Mouse (Mus musculus): Measurements from ENCODE around the gene Bcas3. TPM values are rescaled to one million over a fixed set of nuclear protein-coding genes. Genes with fewer than 3 reads are reported as not detected.

The Bcas3 gene
- polyA plus RNA-seq (2012; rRNA removed): 13.9 and 16.3 TPM in 2 replicates

DNA sequence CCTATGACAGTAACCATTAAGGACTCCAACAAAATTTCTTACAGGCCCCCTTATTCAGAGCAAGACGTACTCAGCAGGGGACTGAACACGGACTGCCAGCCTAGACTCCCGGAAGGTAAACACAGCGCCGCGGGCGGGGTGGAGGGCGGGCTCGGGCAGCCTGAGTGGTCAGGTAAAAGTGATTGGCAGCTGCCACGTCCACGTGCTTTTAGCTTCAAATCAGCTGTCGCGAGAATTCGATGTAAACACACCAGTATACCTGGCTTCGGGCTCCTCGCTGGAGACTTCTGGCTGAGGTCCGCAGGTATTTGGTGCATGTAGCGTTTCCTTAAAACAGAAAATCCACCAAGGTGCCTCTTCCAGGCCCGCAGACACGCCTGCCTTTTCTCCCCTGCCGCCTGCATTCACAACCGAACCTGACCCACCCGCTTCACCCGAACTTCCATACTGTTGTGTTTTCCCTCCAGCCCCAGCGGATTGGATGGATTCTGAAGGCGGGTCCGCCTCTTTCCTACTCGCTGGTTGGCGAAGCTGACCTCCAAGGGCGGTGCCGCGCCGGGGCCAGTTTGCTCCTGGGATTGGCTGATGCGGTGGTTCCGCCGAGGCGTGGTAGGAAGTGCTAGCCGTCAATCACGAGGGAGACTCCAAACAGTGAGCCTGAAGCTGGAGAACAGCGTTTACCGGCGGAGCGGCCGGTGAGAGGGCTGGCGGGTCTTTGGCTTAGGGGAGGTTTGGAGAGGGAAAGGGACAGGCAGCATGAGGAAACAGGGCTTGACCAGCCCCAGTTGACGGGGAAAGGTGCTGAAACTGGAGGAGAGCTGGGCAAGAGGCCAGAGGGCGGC lies at the start of gene Bcas3:
TSS of gene Bcas3 (plus strand) at position 629 of the 842 bp plus-strand sequence.

DNA sequence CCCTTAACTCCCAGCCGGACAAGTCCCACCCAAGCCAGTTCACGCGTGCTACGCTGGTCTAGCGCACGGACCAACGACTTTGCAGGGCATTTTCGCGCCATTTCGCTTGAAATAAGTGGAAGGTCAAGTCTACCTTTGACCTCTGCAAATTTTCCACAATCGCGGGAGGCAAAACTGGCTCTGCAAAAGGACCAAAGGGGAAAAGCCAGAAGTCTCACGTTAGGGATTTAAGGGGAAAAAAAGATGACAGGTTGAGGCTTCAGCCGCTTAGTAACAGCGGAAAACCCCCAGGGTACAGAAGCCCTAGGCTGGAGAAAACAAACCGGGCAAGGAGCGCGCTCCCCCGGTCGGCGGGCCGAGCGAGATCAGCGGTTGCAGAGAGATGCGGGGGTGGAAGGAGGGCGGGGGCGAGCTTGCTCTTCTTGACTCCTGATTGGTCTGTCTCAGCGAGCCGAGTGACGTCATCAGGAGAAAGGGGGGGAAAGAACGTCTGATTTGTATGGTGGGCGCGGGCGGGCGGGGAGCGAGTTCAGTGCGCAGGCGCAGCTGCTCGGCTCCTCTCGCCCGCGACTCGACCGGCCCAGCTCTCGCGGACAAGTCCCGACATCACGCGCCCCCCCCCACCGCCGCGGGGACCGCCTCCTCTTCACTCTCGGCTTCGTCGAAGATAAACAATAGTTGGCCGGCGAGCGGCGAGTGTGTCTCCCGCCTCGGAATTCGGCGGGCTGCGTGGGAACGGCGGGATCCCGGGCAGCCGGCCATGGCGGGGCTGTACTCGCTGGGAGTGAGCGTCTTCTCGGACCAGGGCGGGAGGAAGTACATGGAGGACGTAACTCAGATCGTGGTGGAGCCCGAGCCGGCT lies 42.0 kb upstream of the Bcas3 start, which contains the start of gene Ppm1d:
TSS of gene Ppm1d (plus strand) at position 532 of the 862 bp plus-strand sequence.

DNA sequence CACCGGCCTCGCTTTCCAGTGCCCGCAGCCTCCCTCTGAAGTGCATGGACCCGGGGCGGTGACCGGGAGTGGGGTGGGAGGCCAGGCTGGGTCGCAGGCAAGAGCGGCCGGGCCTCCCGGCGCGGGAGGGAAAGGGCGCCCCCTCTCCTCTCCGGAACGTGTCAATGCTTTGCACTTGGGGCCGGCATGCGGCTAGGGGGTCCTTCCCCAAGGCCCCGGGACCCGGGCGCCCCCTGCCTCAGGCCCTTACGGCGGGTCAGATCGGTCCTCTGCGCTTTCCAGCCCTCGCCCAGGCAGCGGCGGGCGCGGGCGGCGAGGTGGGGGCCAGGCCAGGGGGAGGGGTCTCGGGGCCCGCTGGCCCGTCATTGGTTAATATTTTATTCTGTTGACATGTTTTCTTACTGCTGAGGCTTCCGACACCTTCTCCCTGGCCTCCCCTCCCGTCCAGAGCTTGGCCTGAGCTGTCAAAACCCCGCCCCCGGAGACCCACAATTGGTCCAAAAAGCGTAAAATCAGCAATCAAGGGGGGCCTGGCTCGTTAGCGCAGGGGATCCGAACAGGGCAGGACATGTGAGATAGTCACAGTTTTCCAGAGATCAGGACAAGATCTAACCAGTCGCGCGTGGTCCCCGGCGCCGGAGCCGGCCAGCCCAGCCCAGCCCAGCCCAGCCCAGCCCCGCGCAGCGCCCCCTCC lies 479.4 kb downstream of the Bcas3 start, which contains the start of gene Tbx2:
TSS of gene Tbx2 (plus strand) at position 321 of the 694 bp plus-strand sequence.

DNA sequence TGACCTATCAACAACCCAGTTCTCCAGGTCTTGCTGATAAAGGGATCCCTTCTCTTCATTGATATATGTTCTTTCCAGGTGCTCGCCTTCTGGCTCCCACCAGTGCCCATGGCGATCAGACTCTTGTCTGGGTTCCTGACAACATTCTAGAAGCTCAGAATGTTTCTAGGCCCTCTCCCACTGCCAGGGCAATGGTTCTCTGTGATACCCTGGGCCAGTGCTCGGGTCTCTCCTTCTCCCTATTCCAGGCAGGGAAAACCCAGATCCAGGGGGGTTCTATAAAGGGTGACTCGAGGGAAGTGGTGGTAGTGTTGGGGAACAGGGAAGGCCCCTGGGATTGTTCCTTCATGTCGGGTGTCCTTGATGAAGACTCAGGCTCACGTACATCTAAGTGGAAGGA lies 497.3 kb downstream of the Bcas3 start, which contains the start of gene Gm11444:
TSS of gene Gm11444 (minus strand) at position 101 of the 400 bp plus-strand sequence.

Other genes starting within 250 kb of the Bcas3 start
- gene Usp32, start 213.0 kb upstream of the Bcas3 start, polyA plus RNA-seq (2012; rRNA removed): 31.1 and 32.5 TPM in 2 replicates
- gene 1700125H20Rik, start 182.8 kb upstream of the Bcas3 start, polyA plus RNA-seq (2012; rRNA removed): 0.16 TPM in 1 of 2 replicates, not detected in the other
- gene Appbp2, start 118.0 kb upstream of the Bcas3 start, polyA plus RNA-seq (2012; rRNA removed): 38.8 and 39.2 TPM in 2 replicates
- 16.0 and 16.7 TPM in 2 replicates for gene Ppm1d, start 41.9 kb upstream of the Bcas3 start, polyA plus RNA-seq (2012; rRNA removed)